ENCODE assay signal across 16 mouse cellular contexts in genomic region chr7:127140623-127141404, GRCm38 (mm10). TPM values are rescaled to one million over a fixed set of nuclear protein-coding genes. Genes with fewer than 3 reads are reported as not detected.
DNase-seq lines count a peak whose midpoint lies in the region; ATAC-seq and TF ChIP-seq lines count a peak whose summit lies in the region.
"Had no signal": no experiment of that assay in that cellular context is flagged by ENCODE, and none has a peak within 500 bp of the region (broad histone marks: within the 10 kb centered on the region; RNA-seq: fewer than 3 reads in every experiment).

No protein-coding gene starts in this region.

- peak; percentile 48 for TF ChIP-seq CTCF in intestine, postnatal 0 days (IDR thresholded peaks at IDR 0.05; ENCODE audit: low read depth)
- peak; percentile 19 to 44 (median 36); a peak in 5 of 6 replicates for TF ChIP-seq CTCF in MEL (IDR thresholded peaks at IDR 0.05 in 2 of 3, conservative IDR thresholded peaks at IDR 0.05 in 1 of 3; ENCODE audit: control insufficient read depth in 1 of 3, insufficient read depth in 1 of 3, low read depth in 2 of 3, low read length in 3 of 3, poor library complexity in 1 of 3, severe bottlenecking in 1 of 3)

- no peaks in the 10 kb centered on the region for H3K36me3 ChIP-seq in intestine, postnatal 0 days (ENCODE audit: control insufficient read depth, insufficient read depth)
- H3K36me3 ChIP-seq in intestine, embryonic 15.5 days, result no peaks in the 10 kb centered on the region
- peaks cover 0 to 55% of the 10 kb centered on the region in 2 experiments; a peak in 2 of 4 replicates for H3K36me3 ChIP-seq in MEL (ENCODE audit: control insufficient read depth in 1 of 2, insufficient read depth in 2 of 2, low read length in 2 of 2)
- H3K36me3 ChIP-seq in liver, embryonic 13.5 days, result 0 out of 2 replicates have a peak, but pooled peaks cover 8% of the 10 kb centered on the region
- H3K36me3 ChIP-seq: hindbrain, embryonic 13.5 days; kidney, embryonic 15.5 days had no signal

- no peak overlapping the region for H3K4me3 ChIP-seq in intestine, postnatal 0 days (ENCODE audit: low read depth, low read length)
- no peak overlapping the region for H3K4me3 ChIP-seq in intestine, embryonic 15.5 days (replicated peaks)
- H3K4me3 ChIP-seq in MEL (ENCODE audit: control insufficient read depth in 1 of 2, insufficient read depth in 1 of 2, low read depth in 2 of 2, low read length in 2 of 2), result no peak overlapping the region
- H3K4me3 ChIP-seq in liver, embryonic 13.5 days (replicated peaks), result no peak overlapping the region
- H3K4me3 ChIP-seq: hindbrain, embryonic 13.5 days; kidney, embryonic 15.5 days had no signal

- no peak for TF ChIP-seq EP300 in MEL (IDR thresholded peaks at IDR 0.05; ENCODE audit: low read depth in 1 of 2, low read length in 2 of 2)

- no peaks in the 10 kb centered on the region for H3K4me1 ChIP-seq in intestine, postnatal 0 days (replicated peaks; ENCODE audit: control insufficient read depth, insufficient read depth, low read length)
- no peaks in the 10 kb centered on the region for H3K4me1 ChIP-seq in intestine, embryonic 15.5 days (replicated peaks)
- H3K4me1 ChIP-seq in MEL (ENCODE audit: control insufficient read depth in 1 of 2, insufficient read depth in 2 of 2, low read length in 2 of 2), result peaks cover 26 to 57% of the 10 kb centered on the region in 2 experiments
- H3K4me1 ChIP-seq in liver, embryonic 13.5 days (replicated peaks), result peaks cover 97% of the 10 kb centered on the region
- H3K4me1 ChIP-seq: hindbrain, embryonic 13.5 days had no signal

- H3K9me3 ChIP-seq in intestine, postnatal 0 days (ENCODE audit: control insufficient read depth), result no peaks in the 10 kb centered on the region
- no peaks in the 10 kb centered on the region for H3K9me3 ChIP-seq in intestine, embryonic 15.5 days
- H3K9me3 ChIP-seq in MEL (replicated peaks; ENCODE audit: insufficient read depth, low read length), result no peaks in the 10 kb centered on the region
- H3K9me3 ChIP-seq in liver, embryonic 13.5 days (replicated peaks), result no peaks in the 10 kb centered on the region
- H3K9me3 ChIP-seq: hindbrain, embryonic 13.5 days; kidney, embryonic 15.5 days had no signal

- H3K9ac ChIP-seq in intestine, postnatal 0 days (ENCODE audit: low read depth, low read length), result no peak overlapping the region
- no peak overlapping the region for H3K9ac ChIP-seq in intestine, embryonic 15.5 days
- peak overlapping the region; percentile 65 for H3K9ac ChIP-seq in MEL (ENCODE audit: control insufficient read depth, low read depth, low read length, poor library complexity, severe bottlenecking)
- no peak overlapping the region for H3K9ac ChIP-seq in liver, embryonic 13.5 days
- H3K9ac ChIP-seq: hindbrain, embryonic 13.5 days; kidney, embryonic 15.5 days had no signal

- H3K79me2 ChIP-seq in MEL (ENCODE audit: control insufficient read depth, insufficient read depth, low read length, poor library complexity), result peaks cover 26% of the 10 kb centered on the region

- no peak for ATAC-seq in intestine, postnatal 0 days
- no peak for ATAC-seq in intestine, embryonic 15.5 days
- no peak for ATAC-seq in liver, embryonic 13.5 days (ENCODE audit: low read depth)
- ATAC-seq: forebrain, embryonic 16.5 days had no signal

- TF ChIP-seq RAD21 in MEL (IDR thresholded peaks at IDR 0.05; ENCODE audit: low read depth, low read length), result peak; percentile 25

- TF ChIP-seq POLR2A in MEL (IDR thresholded peaks at IDR 0.05; ENCODE audit: control insufficient read depth in 1 of 2, insufficient read depth in 1 of 2, low read depth in 1 of 2, low read length in 2 of 2, poor library complexity in 1 of 2), result no peak

- peak; percentile 67 for DNase-seq in 416B (ENCODE audit: low read depth)
- DNase-seq in MEL (ENCODE audit: low read depth, low spot score), result peak; percentile 60
- no peak for DNase-seq in liver, embryonic 13.5 days
- DNase-seq in frontal cortex, postnatal 36 days (ENCODE audit: low spot score in 2 of 2), result no peak
- no peak for DNase-seq in embryo, embryonic 9.5 days (ENCODE audit: extremely low spot score)
- DNase-seq in spleen, postnatal 4 days (ENCODE audit: low spot score in 2 of 2), result no peak
- DNase-seq: adrenal gland, postnatal 36 days; cerebellum, adult 11 months; gastrocnemius, postnatal 36 days had no signal

- H3K4me2 ChIP-seq in intestine, postnatal 0 days (replicated peaks; ENCODE audit: low read depth), result no peak overlapping the region
- no peak overlapping the region for H3K4me2 ChIP-seq in intestine, embryonic 15.5 days (replicated peaks)
- H3K4me2 ChIP-seq in liver, embryonic 13.5 days, result no peak overlapping the region
- H3K4me2 ChIP-seq: hindbrain, embryonic 13.5 days; kidney, embryonic 15.5 days had no signal

- WGBS in intestine, postnatal 0 days, result 57% methylated on average over 7 of the region's 7 CpGs
- WGBS in intestine, embryonic 15.5 days, result 60% methylated on average over 7 of the region's 7 CpGs
- WGBS in liver, embryonic 13.5 days (ENCODE audit: insufficient replicate concordance), result 26% methylated on average over 7 of the region's 7 CpGs

- H3K27me3 ChIP-seq in intestine, postnatal 0 days (replicated peaks; ENCODE audit: control insufficient read depth, insufficient read depth, low read length), result no peaks in the 10 kb centered on the region
- no peaks in the 10 kb centered on the region for H3K27me3 ChIP-seq in intestine, embryonic 15.5 days (replicated peaks)
- no peaks in the 10 kb centered on the region for H3K27me3 ChIP-seq in MEL (ENCODE audit: control insufficient read depth in 1 of 2, insufficient read depth in 2 of 2, low read length in 2 of 2)
- H3K27me3 ChIP-seq in liver, embryonic 13.5 days, result no peaks in the 10 kb centered on the region
- H3K27me3 ChIP-seq: hindbrain, embryonic 13.5 days; kidney, embryonic 15.5 days had no signal

- H3K27ac ChIP-seq in intestine, postnatal 0 days (ENCODE audit: low read depth, low read length), result no peak overlapping the region
- no peak overlapping the region for H3K27ac ChIP-seq in intestine, embryonic 15.5 days
- H3K27ac ChIP-seq in MEL (ENCODE audit: control insufficient read depth, low read depth, low read length), result peak overlapping the region; percentile 99
- H3K27ac ChIP-seq in liver, embryonic 13.5 days, result peak overlapping the region; percentile 94
- H3K27ac ChIP-seq: hindbrain, embryonic 13.5 days; kidney, embryonic 15.5 days had no signal

TF ChIP-seq in MEL, 35 proteins besides CTCF, POLR2A, EP300 and RAD21 (continues in another document):
- TF ChIP-seq POLR2AphosphoS2 (IDR thresholded peaks at IDR 0.05; ENCODE audit: low read length) (no peak), MYB (IDR thresholded peaks at IDR 0.05; ENCODE audit: low read depth, low read length) (no peak), GABPA (IDR thresholded peaks at IDR 0.05; ENCODE audit: low read depth, low read length) (no peak), JUND (IDR thresholded peaks at IDR 0.05; ENCODE audit: low read depth, low read length) (no peak), MAX (IDR thresholded peaks at IDR 0.05; ENCODE audit: low read length) (peak; percentile 87), POLR2AphosphoS5 (IDR thresholded peaks at IDR 0.05; ENCODE audit: borderline replicate concordance, low read depth, low read length) (no peak), MEF2A (IDR thresholded peaks at IDR 0.05; ENCODE audit: extremely low read depth, insufficient replicate concordance, low read depth, low read length, poor library complexity, severe bottlenecking) (no peak), CHD2 (IDR thresholded peaks at IDR 0.05; ENCODE audit: low read length) (no peak)

RNA-seq across cellular contexts. Expression of gene Spn, which starts 3.2 kb away (rescaled TPM):
- polyA plus RNA-seq in intestine, postnatal 0 days (2015; fragmentation: Nextera tagmentation; extraction: Ambion mirVana), result 0.09 and 0.13 TPM in 2 replicates
- 0.18 and 0.36 TPM in 2 replicates for polyA plus RNA-seq in intestine, embryonic 15.5 days (2015; fragmentation: Nextera tagmentation; extraction: Ambion mirVana)
- total RNA-seq in MEL (2012; rRNA removed), result 169 and 182 TPM in 2 replicates
- 100 to 1,000 TPM; 135 to 184 TPM for polyA plus RNA-seq in MEL (2012; ENCODE audit: insufficient read depth in 1 of 2, insufficient read length in 2 of 2, low read depth in 1 of 2, low replicate concordance in 2 of 2, missing spikeins in 1 of 2)
- polyA plus RNA-seq in liver, embryonic 13.5 days (2015; fragmentation: Nextera tagmentation; extraction: Ambion mirVana), result 8.2 and 8.7 TPM in 2 replicates

RNA-seq across cellular contexts. Expression of gene Qprt, which starts 18.8 kb away (rescaled TPM):
- polyA plus RNA-seq in intestine, postnatal 0 days (2015; fragmentation: Nextera tagmentation; extraction: Ambion mirVana), result 1.8 and 2.0 TPM in 2 replicates
- polyA plus RNA-seq in intestine, embryonic 15.5 days (2015; fragmentation: Nextera tagmentation; extraction: Ambion mirVana), result 5.3 and 6.1 TPM in 2 replicates
- total RNA-seq in MEL (2012; rRNA removed), result 2.5 and 2.7 TPM in 2 replicates
- polyA plus RNA-seq in MEL (2012; ENCODE audit: insufficient read depth in 1 of 2, insufficient read length in 2 of 2, low read depth in 1 of 2, low replicate concordance in 2 of 2, missing spikeins in 1 of 2), result 1 to 10 TPM in 1 of 2 experiments, not detected in 1; 3.7 TPM
- 44.4 and 49.1 TPM in 2 replicates for polyA plus RNA-seq in liver, embryonic 13.5 days (2015; fragmentation: Nextera tagmentation; extraction: Ambion mirVana)

RNA-seq across cellular contexts. Expression of gene AI467606, which starts 49.7 kb away (rescaled TPM):
- 5.2 and 5.8 TPM in 2 replicates for polyA plus RNA-seq in intestine, postnatal 0 days (2015; fragmentation: Nextera tagmentation; extraction: Ambion mirVana)
- polyA plus RNA-seq in intestine, embryonic 15.5 days (2015; fragmentation: Nextera tagmentation; extraction: Ambion mirVana), result 4.4 TPM in 2 replicates
- total RNA-seq in MEL (2012; rRNA removed), result 51.1 and 54.9 TPM in 2 replicates
- polyA plus RNA-seq in MEL (2012; ENCODE audit: insufficient read depth in 1 of 2, insufficient read length in 2 of 2, low read depth in 1 of 2, low replicate concordance in 2 of 2, missing spikeins in 1 of 2), result 100 to 1,000 TPM in 1 of 2 experiments, 10 to 100 TPM in 1; 79.4 to 101 TPM
- polyA plus RNA-seq in liver, embryonic 13.5 days (2015; fragmentation: Nextera tagmentation; extraction: Ambion mirVana), result 7.0 and 7.3 TPM in 2 replicates

RNA-seq across cellular contexts. Expression of gene Zg16, which starts 53.7 kb away (rescaled TPM):
- 175 and 225 TPM in 2 replicates for polyA plus RNA-seq in intestine, postnatal 0 days (2015; fragmentation: Nextera tagmentation; extraction: Ambion mirVana)
- 7.6 and 28.5 TPM in 2 replicates for polyA plus RNA-seq in intestine, embryonic 15.5 days (2015; fragmentation: Nextera tagmentation; extraction: Ambion mirVana)
- 57.1 and 89.3 TPM in 2 replicates for total RNA-seq in MEL (2012; rRNA removed)
- 10 to 100 TPM in 1 of 2 experiments, not detected in 1; 50.4 TPM for polyA plus RNA-seq in MEL (2012; ENCODE audit: insufficient read depth in 1 of 2, insufficient read length in 2 of 2, low read depth in 1 of 2, low replicate concordance in 2 of 2, missing spikeins in 1 of 2)
- not detected in 2 replicates for polyA plus RNA-seq in liver, embryonic 13.5 days (2015; fragmentation: Nextera tagmentation; extraction: Ambion mirVana)
- total RNA-seq: adrenal gland, postnatal 36 days; gastrocnemius, postnatal 36 days had no signal
- polyA plus RNA-seq: forebrain, embryonic 16.5 days; heart, embryonic 14.5 days; hindbrain, embryonic 13.5 days; kidney, embryonic 15.5 days; limb, embryonic 14.5 days had no signal

RNA-seq across cellular contexts. Expression of gene Cd2bp2, which starts 55.0 kb away (rescaled TPM):
- polyA plus RNA-seq in intestine, postnatal 0 days (2015; fragmentation: Nextera tagmentation; extraction: Ambion mirVana), result 29.2 and 30.2 TPM in 2 replicates
- 43.4 and 46.7 TPM in 2 replicates for polyA plus RNA-seq in intestine, embryonic 15.5 days (2015; fragmentation: Nextera tagmentation; extraction: Ambion mirVana)
- total RNA-seq in MEL (2012; rRNA removed), result 55.6 and 64.8 TPM in 2 replicates
- 10 to 100 TPM in 1 of 2 experiments, not detected in 1; 56.7 TPM for polyA plus RNA-seq in MEL (2012; ENCODE audit: insufficient read depth in 1 of 2, insufficient read length in 2 of 2, low read depth in 1 of 2, low replicate concordance in 2 of 2, missing spikeins in 1 of 2)
- 27.1 and 32.1 TPM in 2 replicates for polyA plus RNA-seq in liver, embryonic 13.5 days (2015; fragmentation: Nextera tagmentation; extraction: Ambion mirVana)

Comparison
In these comparisons a context has a peak if more than half of its experiments do, and no peak if none do; other contexts are left out.
1. H3K27ac ChIP-seq: peak in MEL (single experiment) and liver, embryonic 13.5 days (single experiment); none in intestine, postnatal 0 days (single experiment) and intestine, embryonic 15.5 days (single experiment).
2. DNase-seq: peak in 416B (single experiment) and MEL (single experiment); none in liver, embryonic 13.5 days (single experiment), frontal cortex, postnatal 36 days (0 of 2), embryo, embryonic 9.5 days (single experiment) and spleen, postnatal 4 days (0 of 2).
3. RNA of gene Spn, which starts 3.2 kb away (polyA plus RNA-seq): 135 to 184 TPM in MEL; 8.2 to 8.7 TPM in liver, embryonic 13.5 days, 0.18 to 0.36 TPM in intestine, embryonic 15.5 days and 0.09 to 0.13 TPM in intestine, postnatal 0 days; every median in the first group is over 10 times any median in the second.